In the genomic region with DNA sequence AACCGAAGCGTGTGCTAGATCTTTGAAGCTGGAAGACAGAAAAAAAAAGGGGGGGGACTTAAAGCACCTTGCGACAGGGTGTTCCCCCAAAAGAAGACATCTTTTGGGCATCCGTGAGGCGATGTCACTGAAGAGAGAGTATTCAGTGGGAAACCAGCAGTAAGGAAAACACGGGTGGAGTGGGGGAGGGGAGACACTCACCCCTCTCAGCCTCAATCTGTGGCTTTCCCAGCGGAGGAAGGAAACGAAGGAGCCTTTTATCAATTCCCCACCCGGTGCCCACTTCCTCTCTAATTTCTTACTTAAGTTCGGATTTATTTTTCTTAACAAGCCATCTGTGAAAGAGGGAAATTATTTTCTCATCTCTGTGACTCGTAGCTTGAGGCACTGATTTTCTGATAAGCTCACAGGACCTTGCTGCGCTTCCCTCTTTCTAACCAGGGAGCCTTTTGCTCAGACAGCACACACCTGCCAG, we compare ENCODE assay signal across 11 mouse cellular contexts. TPM values are rescaled to one million over a fixed set of nuclear protein-coding genes. Genes with fewer than 3 reads are reported as not detected.
DNase-seq lines count a peak whose midpoint lies in the region; ATAC-seq and TF ChIP-seq lines count a peak whose summit lies in the region.
"Had no signal": no experiment of that assay in that cellular context is flagged by ENCODE, and none has a peak within 500 bp of the region (broad histone marks: within the 10 kb centered on the region; RNA-seq: fewer than 3 reads in every experiment).

No protein-coding gene starts in this region.

- no peak overlapping the region for H3K27ac ChIP-seq in heart, embryonic 11.5 days (ENCODE audit: low read depth, low read length)
- H3K27ac ChIP-seq in ES-E14 (ENCODE audit: insufficient read depth, low read depth, low read length, poor library complexity, severe bottlenecking): no peak overlapping the region
- H3K27ac ChIP-seq in forebrain, embryonic 15.5 days (replicated peaks): peak overlapping the region; percentile 88
- H3K27ac ChIP-seq in liver, embryonic 13.5 days: no peak overlapping the region

- H3K4me2 ChIP-seq in heart, embryonic 11.5 days: peak overlapping the region; percentile 99
- H3K4me2 ChIP-seq in forebrain, embryonic 15.5 days (replicated peaks): peak overlapping the region; percentile 93
- peak overlapping the region; percentile 38; the same call in 1 of the 2 replicates for H3K4me2 ChIP-seq in liver, embryonic 13.5 days

- H3K9ac ChIP-seq in heart, embryonic 11.5 days (ENCODE audit: low read depth, low read length): no peak overlapping the region
- H3K9ac ChIP-seq in ES-E14 (ENCODE audit: insufficient read depth, low read depth, low read length, poor library complexity, severe bottlenecking): no peak overlapping the region
- peak overlapping the region; percentile 76 for H3K9ac ChIP-seq in forebrain, embryonic 15.5 days (replicated peaks)
- no peak overlapping the region for H3K9ac ChIP-seq in liver, embryonic 13.5 days

- H3K9me3 ChIP-seq in heart, embryonic 11.5 days (replicated peaks; ENCODE audit: control insufficient read depth, low read length): no peaks in the 10 kb centered on the region
- no peaks in the 10 kb centered on the region for H3K9me3 ChIP-seq in ES-E14 (ENCODE audit: control insufficient read depth, insufficient read depth, low read depth, low read length)
- H3K9me3 ChIP-seq in forebrain, embryonic 15.5 days: no peaks in the 10 kb centered on the region
- no peaks in the 10 kb centered on the region for H3K9me3 ChIP-seq in liver, embryonic 13.5 days (replicated peaks)

- 19% methylated on average over 12 of the region's 12 CpGs for WGBS in heart, embryonic 11.5 days (ENCODE audit: insufficient replicate concordance)
- WGBS in forebrain, embryonic 15.5 days: 15% methylated on average over 12 of the region's 12 CpGs
- WGBS in liver, embryonic 13.5 days (ENCODE audit: insufficient replicate concordance): 13% methylated on average over 12 of the region's 12 CpGs

- in situ Hi-C loops in ES-E14 (cut with MboI; ENCODE audit: low sequenced_read_pairs in 2 of 2, unreplicated experiment in 2 of 2): no loop called here

- peaks cover 8% of the 10 kb centered on the region for H3K4me1 ChIP-seq in heart, embryonic 11.5 days (ENCODE audit: control insufficient read depth, insufficient read depth, low read length)
- H3K4me1 ChIP-seq in ES-E14 (ENCODE audit: control insufficient read depth in 2 of 2, insufficient read depth in 2 of 2, low read length in 2 of 2, poor library complexity in 1 of 2): no peaks in the 10 kb centered on the region
- peaks cover 39% of the 10 kb centered on the region for H3K4me1 ChIP-seq in forebrain, embryonic 15.5 days
- no peaks in the 10 kb centered on the region for H3K4me1 ChIP-seq in liver, embryonic 13.5 days (replicated peaks)

- no peak for ATAC-seq in heart, embryonic 11.5 days (replicated peaks; ENCODE audit: insufficient number of reproducible peaks, low FRiP score, low TSS enrichment)
- ATAC-seq in forebrain, embryonic 15.5 days (replicated peaks): peak; percentile 11; the same call in 1 of the 2 replicates
- no peak for ATAC-seq in liver, embryonic 13.5 days (ENCODE audit: low read depth)

- peak overlapping the region; percentile 57 for H3K4me3 ChIP-seq in heart, embryonic 11.5 days (ENCODE audit: low read depth, low read length)
- peak overlapping the region; percentile 75 to 76; a peak in 3 of 4 replicates for H3K4me3 ChIP-seq in ES-E14 (ENCODE audit: insufficient read depth in 1 of 2, low read depth in 1 of 2, low read length in 2 of 2, poor library complexity in 1 of 2, severe bottlenecking in 1 of 2)
- peak overlapping the region; percentile 67 for H3K4me3 ChIP-seq in forebrain, embryonic 15.5 days
- H3K4me3 ChIP-seq in liver, embryonic 13.5 days (replicated peaks): no peak overlapping the region
- H3K4me3 ChIP-seq: myocyte had no signal

- no peaks in the 10 kb centered on the region for H3K36me3 ChIP-seq in heart, embryonic 11.5 days (ENCODE audit: control insufficient read depth, insufficient read depth, low read length)
- H3K36me3 ChIP-seq in ES-E14 (ENCODE audit: control insufficient read depth, insufficient read depth, low read length, poor library complexity, severe bottlenecking): no peaks in the 10 kb centered on the region
- H3K36me3 ChIP-seq in forebrain, embryonic 15.5 days: no peaks in the 10 kb centered on the region
- H3K36me3 ChIP-seq in liver, embryonic 13.5 days: no peaks in the 10 kb centered on the region

- H3K27me3 ChIP-seq in heart, embryonic 11.5 days (ENCODE audit: control insufficient read depth, insufficient read depth, low read length): peaks cover 37% of the 10 kb centered on the region
- H3K27me3 ChIP-seq in forebrain, embryonic 15.5 days: 0 out of 2 replicates have a peak, but pooled peaks cover 4% of the 10 kb centered on the region
- peaks cover 41% of the 10 kb centered on the region for H3K27me3 ChIP-seq in liver, embryonic 13.5 days

- intact Hi-C loops in heart, postnatal 14 days (cut with DNase I): loop anchor here (10.0 kb wide), 1 partner anchor 183 kb away; no protein-coding TSS in a partner anchor

- DNase-seq in heart, postnatal 14 days: no peak
- DNase-seq in ES-E14 (ENCODE audit: low read depth, low spot score): no peak
- no peak for DNase-seq in liver, embryonic 13.5 days
- DNase-seq in left cerebral cortex, adult 8-10 months (ENCODE audit: low spot score in 2 of 2): no peak
- no peak for DNase-seq in embryo, embryonic 9.5 days (ENCODE audit: extremely low spot score)
- no peak for DNase-seq in thymus, adult 18-20 months
- DNase-seq: kidney, postnatal 14 days; thymus, postnatal 25 days had no signal

TF ChIP-seq in ES-E14, 5 proteins besides CTCF, POLR2A, EP300 and RAD21:
- TF ChIP-seq ZC3H11A (IDR thresholded peaks at IDR 0.05; ENCODE audit: borderline replicate concordance, low read depth, low read length) (no peak), CHD2 (IDR thresholded peaks at IDR 0.05; ENCODE audit: low read depth, low read length) (no peak), MAFK (IDR thresholded peaks at IDR 0.05; ENCODE audit: insufficient read depth, low read depth, low read length) (no peak), ZNF384 (IDR thresholded peaks at IDR 0.05; ENCODE audit: low read depth, low read length) (no peak), HCFC1 (IDR thresholded peaks at IDR 0.05; ENCODE audit: borderline replicate concordance, insufficient read depth, low read length) (no peak)
TF ChIP-seq in ES-E14: peak in this region for 0.

RNA-seq across cellular contexts. Expression of gene Adamts18, which starts 0.9 kb away (rescaled TPM):
- 3.2 and 4.6 TPM in 2 replicates for polyA plus RNA-seq in heart, embryonic 11.5 days (2014; fragmentation: Nextera tagmentation; extraction: Ambion mirVana)
- total RNA-seq in heart, postnatal 14 days (2021): under 1 TPM in 1 of 2 experiments, not detected in 1; 0.05 TPM
- total RNA-seq in ES-E14 (2012; rRNA removed): not detected in 2 replicates
- polyA plus RNA-seq in forebrain, embryonic 15.5 days (2015; fragmentation: Nextera tagmentation; extraction: Ambion mirVana): 22.1 and 23.3 TPM in 2 replicates
- polyA plus RNA-seq in liver, embryonic 13.5 days (2015; fragmentation: Nextera tagmentation; extraction: Ambion mirVana): 0.10 and 0.12 TPM in 2 replicates
- total RNA-seq in left cerebral cortex, adult 8-10 months (2022): 1 to 10 TPM; 2.0 to 2.5 (median 2.3) TPM
- polyA plus RNA-seq: myocyte had no signal

Comparison
In these comparisons a context has a peak if more than half of its experiments do, and no peak if none do; other contexts are left out.
1. H3K4me2 ChIP-seq: peak in every context shown above with its lines; median percentile 99 in heart, embryonic 11.5 days; 93 in forebrain, embryonic 15.5 days; 38 in liver, embryonic 13.5 days.